Mouse (Mus musculus) heart, embryonic 13.5 days (tissue): ENCODE measurements around the gene Pcgf2. TPM values are rescaled to one million over a fixed set of nuclear protein-coding genes. Genes with fewer than 3 reads are reported as not detected.

Experiments used
- ATAC-seq: fragments of 200-750 bp; cut with Nextera tagmentation; 2 replicates; pipeline ENCODE4 v1.8.0; 2017; ENCODE audit warnings: moderate TSS enrichment; ENCODE audit not compliant: insufficient number of reproducible peaks, low FRiP score, low TSS enrichment; ENCODE audit errors: extremely low read depth
- H3K27ac ChIP-seq: fragments of 300-500 bp; sonication (generic); replicated peaks from 2 replicates; pipeline ENCODE4 v1.5.1; 2015; ENCODE audit warnings: moderate library complexity, mild to moderate bottlenecking, inconsistent platforms
- H3K27me3 ChIP-seq: fragments of 300-500 bp; sonication (generic); replicated peaks from 2 replicates; pipeline ENCODE4 v1.6.1; 2015; ENCODE audit warnings: mild to moderate bottlenecking, inconsistent platforms
- H3K36me3 ChIP-seq: fragments of 300-500 bp; sonication (generic); 2 replicates; pipeline ENCODE4 v1.6.1; 2015; ENCODE audit warnings: mild to moderate bottlenecking, inconsistent platforms
- H3K4me1 ChIP-seq: fragments of 300-500 bp; sonication (generic); 2 replicates; pipeline ENCODE4 v1.6.1; 2015; ENCODE audit warnings: inconsistent platforms
- H3K4me2 ChIP-seq: fragments of 300-500 bp; sonication (generic); 2 replicates; pipeline ENCODE4 v1.6.1; 2015; ENCODE audit warnings: inconsistent platforms, mild to moderate bottlenecking, moderate library complexity
- H3K4me3 ChIP-seq: fragments of 300-500 bp; sonication (generic); 2 replicates; pipeline ENCODE4 v1.5.1; 2015; ENCODE audit warnings: moderate library complexity, mild to moderate bottlenecking, inconsistent platforms
- H3K9ac ChIP-seq: fragments of 300-500 bp; sonication (generic); 2 replicates; pipeline ENCODE4 v1.6.1; 2015; ENCODE audit warnings: inconsistent platforms, mild to moderate bottlenecking, moderate library complexity
- H3K9me3 ChIP-seq: fragments of 300-500 bp; sonication (generic); 2 replicates; pipeline ENCODE4 v1.6.1; 2016; ENCODE audit warnings: inconsistent platforms
- WGBS: fragments of 180-500 bp; shearing (Covaris S2); methylation state at CpG from one replicate; pipeline ENCODE4 v1.1.7; 2015; ENCODE audit warnings: mixed read lengths; 5-methylcytosine and 5-hydroxymethylcytosine counted together
- microRNA-seq: library from miRNA; unstranded; fragments of <30 nt; microRNA quantifications from one replicate; pipeline ENCODE4, GENCODE M21; 2016
- polyA plus RNA-seq: library from polyadenylated mRNA; unstranded; fragments of >200 nt; fragmentation: Nextera tagmentation; extraction: Ambion mirVana; gene quantifications from 2 replicates; pipeline ENCODE4 v1.2.1, GENCODE M21; 2015

Gene Pcgf2
- polyA plus RNA-seq, 1 experiment from 2014 or later, result 10.5 TPM

DNA sequence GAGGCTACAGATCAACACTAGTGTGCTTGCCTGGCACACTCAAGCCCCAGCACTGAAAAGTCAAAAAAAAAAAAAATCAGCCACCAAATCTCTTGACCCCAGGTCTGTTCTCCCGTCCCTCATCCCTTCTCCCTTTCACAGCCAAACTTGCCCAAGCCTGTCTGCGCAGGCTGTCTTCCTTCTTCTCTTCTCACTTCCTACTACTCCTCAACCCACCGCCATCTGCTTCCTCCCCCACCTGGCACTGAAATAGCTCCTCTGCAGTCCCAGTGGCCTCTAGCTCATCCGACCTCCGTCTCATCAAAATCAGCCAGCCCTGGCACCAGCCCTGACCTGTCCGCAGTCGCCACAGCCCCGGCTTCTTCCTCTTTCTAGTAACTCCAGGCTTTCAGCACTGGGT is 58.6 kb downstream of the Pcgf2 start:
- H3K4me2 ChIP-seq, result no peak overlapping the region
- ATAC-seq, result no peak
- no peak overlapping the region for H3K27ac ChIP-seq
- H3K27me3 ChIP-seq, result 0 out of 2 replicates have a peak, but pooled peaks cover 9% of the 10 kb centered on the region
- WGBS, result 41% methylated on average over 8 of the region's 8 CpGs
- 0 out of 2 replicates have a peak overlapping the region, but pooled peaks have one; percentile 15 for H3K9ac ChIP-seq
- no peaks in the 10 kb centered on the region for H3K4me1 ChIP-seq
- no peaks in the 10 kb centered on the region for H3K36me3 ChIP-seq
- no peak overlapping the region for H3K4me3 ChIP-seq
- peaks cover 6% of the 10 kb centered on the region; the same call in 1 of the 2 replicates for H3K9me3 ChIP-seq

Small RNA genes lying within 50 kb of the gene (microRNA-seq; reads per million reads assigned to microRNA genes)
- gene Gm24158 (not detected), gene Mir6927 (not detected), gene Mir8102 (not detected)

Other genes with a start within 250 kb of the Pcgf2 start
- gene 4933428G20Rik, start 200.2 kb downstream of the Pcgf2 start, polyA plus RNA-seq, result 0.84 and 1.5 TPM in 2 replicates
- gene Srcin1, start 124.3 kb downstream of the Pcgf2 start, polyA plus RNA-seq, result 0.03 and 0.08 TPM in 2 replicates
- gene Epop, start 70.8 kb downstream of the Pcgf2 start, polyA plus RNA-seq, result 1.1 and 1.4 TPM in 2 replicates
- gene Mllt6, start 37.1 kb downstream of the Pcgf2 start, polyA plus RNA-seq, result 1.7 and 1.9 TPM in 2 replicates
- gene Cisd3, start 14.7 kb downstream of the Pcgf2 start, polyA plus RNA-seq, result 44.1 and 53.7 TPM in 2 replicates
- gene Psmb3, start 2.9 kb upstream of the Pcgf2 start, polyA plus RNA-seq, result 371 and 445 TPM in 2 replicates
- 0.90 and 1.0 TPM in 2 replicates for gene Pip4k2b, start 44.2 kb upstream of the Pcgf2 start, polyA plus RNA-seq
- gene Cwc25, start 66.1 kb upstream of the Pcgf2 start, polyA plus RNA-seq, result 10.2 and 10.5 TPM in 2 replicates
- not detected in 2 replicates for gene 1700001P01Rik, start 75.4 kb upstream of the Pcgf2 start, polyA plus RNA-seq
- 376 and 393 TPM in 2 replicates for gene Rpl23, start 81.9 kb upstream of the Pcgf2 start, polyA plus RNA-seq
- gene Lasp1, start 98.5 kb upstream of the Pcgf2 start, polyA plus RNA-seq, result 45.1 and 46.0 TPM in 2 replicates
- 5.1 and 5.5 TPM in 2 replicates for gene B230217C12Rik, start 140.3 kb upstream of the Pcgf2 start, polyA plus RNA-seq
- 0.70 and 1.1 TPM in 2 replicates for gene Fbxo47, start 183.7 kb upstream of the Pcgf2 start, polyA plus RNA-seq